Mouse (Mus musculus) naive thymus-derived CD4-positive, alpha-beta T cell, adult 2 months (primary cell): ENCODE results near the gene Gm5475.

Experiments
- DNase-seq: peaks from one replicate; pipeline ENCODE4 v3.0.0-alpha.2; 2011; ENCODE audit warnings: low read depth

Gene Gm5475

DNA sequence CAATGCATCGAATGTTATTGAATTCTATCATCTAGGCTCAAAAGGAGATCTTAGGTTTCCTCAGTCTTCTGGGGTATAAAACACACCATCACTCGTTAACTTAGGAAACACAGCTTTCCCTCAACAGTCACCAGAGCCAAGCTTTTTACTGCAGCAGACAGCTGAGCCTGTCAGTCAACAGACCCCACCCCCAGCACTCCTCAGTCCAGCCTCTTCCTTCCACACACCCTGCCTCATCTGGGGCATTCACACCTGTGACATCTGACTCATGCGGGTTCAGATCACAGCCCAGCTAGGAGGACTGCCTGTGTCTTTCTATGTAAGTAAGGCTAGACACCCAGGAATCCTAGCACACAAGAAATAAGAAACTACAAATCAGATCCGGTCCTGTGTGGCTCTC lies 7.9 kb upstream of the Gm5475 start:
- DNase-seq, result peak; percentile 48

DNA sequence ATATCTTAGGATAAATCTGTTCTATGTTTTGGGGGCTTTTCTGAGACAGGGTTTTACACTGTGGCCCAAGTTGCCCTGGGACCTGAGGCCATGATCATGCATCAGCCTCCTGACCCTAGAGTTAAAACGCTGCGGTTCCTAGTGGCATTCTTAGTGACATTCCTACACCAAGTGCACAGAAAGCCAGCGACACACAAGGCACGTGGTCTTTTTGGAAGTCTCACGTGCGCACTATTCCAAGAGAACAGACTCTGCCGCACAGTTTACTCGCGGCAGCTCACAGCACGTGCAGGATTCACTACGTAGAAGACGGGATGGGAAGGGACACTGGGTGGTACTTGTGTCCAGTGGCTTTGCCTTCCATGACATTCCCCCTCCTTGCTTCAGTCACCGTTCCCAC lies 7.0 kb upstream of the Gm5475 start:
- DNase-seq, result no peak

DNA sequence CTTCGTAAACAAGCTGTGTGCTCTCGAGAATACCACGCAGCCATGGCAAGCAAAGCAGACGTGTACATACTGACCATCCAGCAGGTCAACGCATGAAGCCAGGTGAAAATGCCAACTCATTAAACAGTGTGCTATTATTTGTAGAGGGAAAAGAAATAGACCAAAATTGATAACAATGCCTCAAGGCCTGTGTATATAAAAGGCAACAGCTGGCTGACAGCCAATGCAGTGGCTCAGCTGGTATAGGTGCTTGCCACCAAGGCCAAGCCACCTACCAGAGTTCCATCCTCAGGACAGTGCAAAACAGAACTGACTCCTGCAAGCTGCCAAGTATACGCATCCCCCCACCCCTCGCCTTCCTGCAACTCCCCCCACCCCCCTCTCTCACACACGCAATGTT lies 6.3 kb upstream of the Gm5475 start:
- DNase-seq, result no peak

DNA sequence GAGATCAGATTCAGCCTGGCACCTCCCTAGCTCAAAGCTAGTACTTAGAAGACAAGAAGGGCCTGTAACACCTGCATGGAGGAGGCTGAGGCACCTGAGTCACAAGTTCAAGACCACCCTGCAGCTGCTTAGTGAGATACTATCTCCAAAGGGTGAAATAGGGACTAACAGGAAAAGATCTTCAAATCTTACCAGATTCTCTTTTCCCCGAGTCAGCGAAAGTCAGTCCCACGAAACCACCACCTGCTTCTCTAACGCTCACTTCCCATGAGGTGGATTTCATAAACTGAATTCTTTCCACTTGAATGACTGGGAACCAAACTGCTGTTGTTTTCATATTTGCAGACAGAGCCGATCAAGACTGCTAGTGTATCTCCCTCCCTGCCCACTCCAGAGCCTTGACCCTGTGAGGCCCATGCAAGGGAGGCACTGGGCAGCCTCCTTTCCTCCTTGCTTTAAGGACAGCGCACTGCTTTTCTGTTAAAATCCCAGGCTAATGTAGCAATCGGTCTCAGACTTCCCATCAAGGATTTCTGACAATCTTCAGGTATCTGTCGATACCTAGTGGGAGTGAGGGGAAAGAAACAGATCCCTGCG lies 4.0 kb upstream of the Gm5475 start:
- no peak for DNase-seq

DNA sequence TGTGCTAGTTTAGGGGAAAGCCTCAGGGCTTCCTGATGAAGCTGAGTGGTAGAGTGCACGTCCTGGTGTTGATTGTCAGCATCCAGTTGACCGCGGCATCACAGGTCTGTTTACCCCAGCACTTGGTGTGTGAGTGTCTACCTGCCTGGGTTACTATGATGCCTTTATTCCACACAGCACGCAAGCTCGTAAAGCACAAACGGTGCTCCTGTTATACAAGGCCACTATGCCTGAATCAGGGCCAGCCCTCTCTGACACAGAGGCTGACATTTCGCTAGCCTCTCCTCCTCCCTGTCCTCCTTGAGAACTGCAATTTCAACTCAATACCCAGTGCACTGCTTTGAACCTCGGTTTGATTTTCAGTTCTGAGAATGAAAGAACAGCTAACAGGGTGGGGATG lies 2.6 kb upstream of the Gm5475 start:
- DNase-seq, result peak; percentile 60

DNA sequence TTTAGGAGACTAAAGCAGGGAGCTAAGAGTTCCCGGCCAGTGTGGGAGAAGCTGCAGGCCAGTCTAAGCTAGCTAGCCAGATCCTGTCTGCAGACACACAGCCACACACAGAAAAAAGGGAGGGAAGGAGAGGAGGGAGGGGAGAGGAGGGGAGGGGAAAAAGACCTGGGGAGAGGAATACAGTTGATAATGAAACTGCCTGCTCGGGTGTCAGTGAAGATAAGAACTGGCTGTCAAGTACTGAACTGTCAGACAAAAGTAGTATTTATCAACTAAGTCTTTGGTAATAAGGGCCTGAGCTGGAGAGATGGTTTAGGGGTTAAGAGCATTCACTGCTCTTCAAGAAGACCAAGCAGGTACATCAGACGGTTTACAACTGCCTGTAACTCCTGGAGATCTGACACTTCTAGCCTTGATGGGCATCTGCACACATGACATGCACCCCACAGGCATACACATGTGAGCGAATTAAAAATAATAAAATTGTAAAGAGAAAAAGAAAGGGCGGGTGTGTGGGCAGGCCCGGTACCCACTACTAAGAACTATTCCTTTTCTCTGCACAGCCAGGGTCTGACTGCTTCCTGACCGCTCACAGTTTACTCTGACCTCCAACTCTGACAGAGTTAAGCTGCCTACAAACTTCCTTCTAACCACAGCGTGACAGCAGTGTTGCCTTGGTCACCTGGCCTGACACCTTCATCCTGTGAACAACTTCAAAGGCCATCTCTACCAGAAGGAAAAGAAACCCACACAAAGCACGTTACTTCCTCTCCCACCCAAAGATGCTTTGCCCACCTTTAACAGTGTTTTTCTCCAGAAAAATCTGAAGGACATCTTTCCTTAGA lies 1.8 kb upstream of the Gm5475 start:
- peak; percentile 46 for DNase-seq

DNA sequence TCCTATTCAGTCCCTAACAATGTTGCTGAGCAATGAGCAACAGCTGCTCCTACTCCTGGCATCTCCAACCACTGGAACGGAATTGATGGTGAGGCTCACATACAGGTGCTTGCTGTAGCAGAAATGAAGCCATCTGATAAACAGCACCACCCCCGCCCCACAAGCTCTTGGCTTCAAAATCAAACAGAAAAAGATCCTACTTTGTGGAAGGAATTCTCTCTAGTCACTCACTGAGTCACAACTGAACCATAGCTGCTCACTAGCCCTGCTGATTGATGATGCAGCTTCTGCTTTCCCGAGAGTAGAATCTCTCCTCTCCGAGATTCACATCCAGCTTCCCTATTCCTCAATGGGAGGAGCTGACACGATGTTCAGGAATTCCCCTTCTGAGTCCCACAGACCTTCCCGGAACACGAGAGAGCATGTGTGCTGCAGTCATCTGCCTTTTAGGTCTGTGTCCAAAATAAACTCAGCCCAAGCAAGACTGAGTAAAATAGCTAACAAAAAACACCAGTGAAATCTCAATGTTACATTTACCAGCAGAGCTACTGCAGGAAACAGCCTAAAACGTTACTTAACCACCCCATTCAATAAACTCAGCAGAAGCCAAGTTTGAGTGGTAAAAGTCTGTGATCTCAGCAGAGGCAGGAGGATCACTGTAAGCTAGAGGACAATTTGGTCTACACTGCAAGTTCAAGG lies 739 bp upstream of the Gm5475 start:
- peak; percentile 41 for DNase-seq

DNA sequence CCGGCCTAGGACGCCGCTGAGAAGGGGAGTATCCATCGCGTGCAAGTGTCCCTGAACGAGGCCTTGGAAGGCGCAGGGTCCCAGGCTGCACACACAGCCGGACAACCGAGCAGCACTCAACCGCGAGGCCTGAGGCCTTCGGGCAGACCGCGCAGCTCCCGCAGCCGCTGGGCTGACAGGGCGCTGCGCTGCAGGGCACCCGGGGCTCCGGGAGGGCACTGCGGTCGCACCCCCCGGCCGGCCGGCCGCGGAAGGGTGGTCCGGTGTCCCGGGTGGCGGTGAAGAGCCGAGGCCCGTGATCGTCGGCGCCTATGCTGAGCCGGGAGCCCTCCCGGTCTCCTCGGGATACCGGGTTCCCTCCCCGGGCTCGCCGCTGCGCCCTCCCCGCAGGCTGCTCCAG lies 529 bp downstream of the Gm5475 start:
- peak; percentile 52 for DNase-seq

DNA sequence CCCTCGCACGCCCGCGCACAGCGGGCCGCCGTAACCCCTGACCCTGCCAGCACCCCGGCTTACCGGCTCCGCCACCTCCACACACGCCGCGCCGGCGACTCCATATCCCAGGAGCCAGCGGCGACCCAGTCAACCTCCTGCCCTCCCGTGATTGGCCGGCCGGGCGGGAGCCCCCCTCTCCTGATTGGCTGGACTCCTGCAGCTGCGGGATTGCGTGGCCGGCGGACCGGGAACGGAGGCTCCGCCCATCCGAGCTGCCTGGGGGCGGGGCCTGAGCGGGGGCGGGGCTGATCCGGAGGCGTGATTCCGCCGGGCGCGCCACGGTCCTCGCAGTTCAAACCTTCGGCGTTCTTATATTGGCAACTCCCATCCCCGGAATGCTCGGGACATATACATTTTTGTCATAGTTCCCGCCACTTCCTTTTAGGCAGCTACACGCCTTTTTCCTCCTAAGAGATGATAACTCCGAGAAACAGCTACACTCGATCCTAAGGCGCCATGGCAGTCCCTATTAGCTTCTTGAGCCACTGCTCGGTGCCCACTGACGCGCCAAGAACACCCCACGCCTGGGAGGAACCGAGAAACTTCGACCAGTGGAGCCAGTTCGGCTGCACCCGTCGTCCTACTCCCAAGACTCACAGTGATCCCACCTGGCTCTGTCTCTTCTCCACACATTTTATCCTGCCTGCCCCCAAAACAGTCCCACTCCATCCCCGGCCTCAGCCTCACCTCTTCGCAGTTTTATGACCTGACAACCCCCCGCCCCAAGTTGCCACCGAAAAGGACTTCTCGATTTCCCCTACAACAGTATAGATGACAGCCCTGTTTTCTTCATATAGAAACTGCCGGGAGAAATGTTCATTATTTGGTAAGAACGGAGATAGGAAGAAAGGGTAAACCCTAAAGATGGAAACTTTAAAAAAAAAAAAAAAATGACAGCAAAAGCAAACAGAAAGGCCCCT lies 1.2 kb downstream of the Gm5475 start:
- DNase-seq, result peak; percentile 92

DNA sequence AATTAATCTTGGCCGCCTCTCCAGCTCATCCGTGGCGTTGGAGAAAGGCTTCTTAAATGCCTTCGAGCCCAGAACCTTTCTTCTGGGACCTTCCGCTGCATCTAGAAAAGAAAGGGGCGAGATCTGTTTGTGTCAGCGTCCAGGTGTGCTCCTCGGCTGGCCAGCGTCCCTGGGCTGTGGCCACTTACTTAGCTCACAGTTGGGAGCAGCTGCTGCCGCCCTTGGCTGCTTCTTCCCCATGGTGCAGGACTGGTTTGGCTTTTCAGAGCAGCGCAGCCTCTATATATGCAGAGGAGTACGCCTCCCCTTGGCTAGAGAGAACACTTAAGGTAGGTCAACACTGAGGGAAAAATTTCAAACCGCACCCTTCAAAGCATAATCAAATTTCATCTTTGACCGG lies 2.0 kb downstream of the Gm5475 start:
- peak; percentile 52 for DNase-seq

DNA sequence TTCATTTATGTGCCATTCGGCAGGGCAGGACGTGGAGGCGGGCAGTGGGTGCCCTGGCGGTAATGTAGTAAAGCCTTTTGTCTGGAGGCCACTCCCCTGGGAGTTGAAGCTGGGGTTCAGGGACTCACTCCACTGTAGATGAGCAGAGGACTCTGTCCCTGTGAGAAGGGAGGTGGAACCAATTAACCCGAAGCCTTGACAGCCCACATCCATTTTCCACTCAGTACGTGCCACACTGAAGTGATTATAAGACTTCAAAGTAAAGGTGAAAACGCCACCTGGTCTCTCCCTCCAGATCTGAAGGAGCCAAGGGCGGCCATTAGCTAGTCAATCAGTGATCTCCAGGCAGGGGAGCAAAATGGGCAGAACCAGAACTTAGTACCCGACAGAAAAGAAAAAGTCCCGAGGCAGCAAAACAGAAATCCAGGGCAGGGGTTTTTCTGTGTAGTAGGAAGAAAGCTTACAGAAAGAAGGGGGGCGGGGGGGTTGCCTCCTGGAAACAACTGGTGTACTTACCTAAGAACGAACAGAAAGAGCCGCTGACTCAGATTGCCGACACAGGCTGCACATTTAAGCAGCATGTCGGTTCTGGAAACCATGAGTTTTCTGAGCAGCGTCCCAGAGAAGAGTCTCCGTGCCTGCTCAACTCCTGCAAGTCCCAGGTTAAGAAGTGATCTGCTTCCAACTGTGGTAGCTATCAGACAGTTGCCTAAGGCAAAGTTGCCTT lies 2.6 kb downstream of the Gm5475 start, which contains the start of gene Slc11a2:
Gene Slc11a2, minus strand, starts transcription at position 677 of the 727 bp plus-strand sequence.
- DNase-seq, result peak; percentile 56

DNA sequence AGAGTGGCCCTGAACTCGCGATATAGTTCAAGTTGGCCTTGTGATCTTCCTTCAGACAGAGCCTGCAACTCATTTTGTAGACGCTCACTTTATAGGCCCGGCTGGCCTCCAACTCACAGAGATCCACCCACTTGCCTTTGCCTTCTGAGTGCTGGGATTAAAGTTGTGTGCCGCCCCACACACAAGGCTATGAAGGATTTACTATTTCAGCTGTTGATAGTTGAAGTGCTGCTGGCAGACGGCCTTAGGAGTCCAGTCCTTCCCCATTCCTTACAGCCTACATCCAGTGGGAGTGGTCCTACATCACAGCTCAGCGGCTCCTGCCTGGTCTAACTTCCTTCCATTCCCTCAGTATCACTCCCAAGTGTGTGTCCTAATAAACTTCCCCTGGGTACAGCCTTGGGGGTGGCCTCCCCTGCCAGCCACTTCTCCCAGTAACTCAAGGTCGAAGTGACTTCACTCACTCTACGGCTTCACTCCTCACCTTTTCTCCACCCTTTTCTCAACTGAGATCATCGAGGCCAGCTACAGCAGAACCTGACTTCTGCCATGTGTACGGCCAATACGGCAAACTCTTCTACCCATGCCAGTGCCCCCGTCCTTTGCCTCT lies 6.5 kb downstream of the Gm5475 start:
- DNase-seq, result no peak

DNA sequence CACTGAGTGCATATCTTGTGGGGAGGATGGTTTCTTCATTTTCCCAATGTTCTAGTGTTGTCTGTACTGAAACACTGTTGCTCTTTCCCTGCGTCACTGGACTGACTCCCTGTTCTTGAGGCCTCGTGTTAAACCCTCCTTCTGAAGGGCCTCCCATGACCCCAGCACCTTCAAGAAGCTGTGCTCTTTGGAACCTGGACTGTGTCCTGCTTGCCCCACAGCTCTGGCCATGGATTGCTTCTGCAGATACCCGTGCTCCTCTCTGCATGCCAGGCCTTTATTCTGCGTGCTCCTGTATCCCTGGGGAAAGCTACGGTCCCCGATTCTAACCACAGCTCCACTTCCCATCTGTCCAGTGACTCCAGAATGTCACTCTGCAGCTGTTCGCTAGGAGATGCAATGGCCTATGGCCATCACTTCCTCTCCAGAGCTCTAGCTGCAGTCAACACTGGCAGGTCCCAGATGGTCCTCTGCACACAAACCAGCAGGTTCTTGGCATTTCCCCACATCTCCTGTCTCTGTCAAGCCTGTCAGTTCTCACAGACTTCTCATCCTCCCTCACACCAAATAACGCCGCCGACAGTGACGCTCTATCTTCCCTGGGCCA lies 8.1 kb downstream of the Gm5475 start:
- DNase-seq, result no peak

DNA sequence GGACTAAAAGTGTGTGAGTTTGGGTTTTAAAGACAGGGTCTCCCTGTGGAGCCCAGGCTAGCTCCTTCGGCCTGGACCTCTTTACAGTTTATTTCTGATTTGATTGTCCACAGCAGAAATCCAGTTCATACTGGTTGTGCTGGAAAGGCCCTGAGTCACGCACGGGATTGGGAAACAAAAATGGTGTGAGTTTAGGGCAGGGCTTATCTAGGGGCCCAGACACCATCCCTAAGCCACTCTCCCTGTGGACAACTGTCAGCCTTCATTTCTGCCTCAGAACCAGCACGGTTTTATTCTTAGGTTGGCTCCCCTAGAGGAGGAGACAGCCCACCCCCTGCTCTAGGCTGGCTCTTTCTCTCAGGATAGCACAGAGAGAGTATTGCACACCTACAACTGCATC lies 11.3 kb downstream of the Gm5475 start:
- DNase-seq, result no peak

DNA sequence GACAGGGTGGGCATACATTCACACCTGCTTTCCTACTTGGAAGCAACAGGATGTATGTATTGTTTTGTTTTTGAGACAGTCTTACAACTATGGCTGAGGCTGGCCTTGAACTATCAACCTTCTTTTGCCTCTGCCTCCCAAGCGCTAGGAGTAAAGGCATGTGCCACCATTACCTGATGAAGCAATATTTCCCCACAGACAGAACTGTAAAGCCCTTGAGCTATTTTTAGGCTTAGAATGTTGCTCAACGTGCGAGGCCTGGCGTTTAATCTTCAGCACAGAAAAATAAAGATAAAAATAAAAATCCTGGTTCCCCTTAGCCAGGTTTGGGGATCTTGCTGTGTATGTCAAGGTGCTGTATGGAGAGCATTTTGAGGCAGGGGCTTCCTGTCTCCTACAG lies 14.2 kb downstream of the Gm5475 start:
- no peak for DNase-seq

DNA sequence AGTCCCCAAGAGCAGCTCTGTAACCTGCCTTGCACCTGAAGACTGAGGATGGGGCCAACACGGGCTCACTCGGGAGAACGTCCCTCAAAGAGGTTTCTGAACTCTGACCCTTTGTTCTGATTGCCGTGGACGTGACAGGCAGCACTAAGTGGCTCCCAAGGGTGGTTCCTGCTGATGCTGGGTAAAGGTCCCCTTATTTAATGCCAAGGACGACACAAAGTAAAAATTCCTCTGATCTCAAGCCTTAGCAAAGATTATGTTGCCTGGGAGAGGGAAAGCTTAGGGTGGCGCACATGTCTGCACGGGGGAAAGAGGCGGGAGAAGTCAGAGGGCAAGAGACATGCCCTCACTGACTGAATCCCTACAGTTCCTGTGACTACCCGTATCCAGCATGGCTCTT lies 14.6 kb downstream of the Gm5475 start:
- no peak for DNase-seq

DNA sequence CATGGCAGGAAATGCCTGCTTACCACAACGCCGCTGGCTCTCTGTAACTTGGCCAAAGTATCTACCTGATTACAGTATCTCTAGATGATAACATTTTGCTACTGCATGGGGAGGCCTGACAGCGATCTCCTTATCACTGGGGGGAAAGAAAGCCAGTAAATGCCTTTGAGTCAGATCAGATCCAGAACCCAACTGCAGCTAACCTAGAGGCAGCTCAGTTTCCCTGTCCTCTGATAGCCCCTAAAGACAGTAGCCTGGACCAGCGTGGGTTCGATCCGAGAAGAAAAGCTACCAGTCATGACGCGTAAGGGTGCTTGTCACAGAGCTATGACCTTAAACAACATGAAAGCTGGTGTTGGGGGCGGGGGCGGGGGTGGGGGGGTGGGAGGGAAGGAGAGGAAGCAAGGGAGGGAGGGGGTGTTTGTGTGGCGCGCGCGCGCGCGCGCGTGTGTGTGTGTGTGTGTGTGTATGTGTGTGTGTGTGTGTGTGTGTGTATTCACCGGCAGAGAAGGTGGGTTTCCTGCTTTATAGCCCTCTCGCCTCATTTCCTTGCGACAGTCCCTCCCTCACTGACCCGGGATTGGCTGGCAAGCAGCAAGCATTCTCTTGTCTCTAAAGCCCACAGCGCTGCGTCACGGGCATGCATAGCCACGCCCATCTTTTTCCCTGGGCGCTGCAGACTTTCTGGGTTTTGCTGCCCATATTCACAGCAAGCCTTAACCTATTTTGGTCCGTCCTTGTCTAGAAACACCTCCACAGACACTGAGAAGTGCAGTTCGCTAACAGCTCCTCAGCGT lies 21.4 kb downstream of the Gm5475 start:
- peak; percentile 96 for DNase-seq

DNA sequence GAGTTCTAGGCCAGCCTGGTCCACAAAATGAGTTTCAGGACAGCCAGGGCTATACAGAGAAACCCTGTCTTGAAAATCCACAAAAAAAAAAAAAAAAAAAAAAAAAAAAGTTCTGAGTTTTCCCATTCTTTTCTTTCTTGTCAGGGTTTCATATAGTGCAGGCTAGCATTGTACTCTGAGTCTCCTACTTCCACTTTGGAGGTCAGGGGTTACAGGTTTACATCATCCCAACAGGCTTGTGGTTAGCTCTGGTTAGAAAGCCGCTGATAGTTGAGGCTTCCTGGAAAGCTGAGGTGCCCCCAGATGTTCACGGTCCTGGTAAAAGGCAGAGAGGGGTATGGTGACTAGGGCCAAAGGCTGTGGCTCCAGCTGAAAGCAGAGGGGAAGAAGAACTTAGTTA lies 24.9 kb downstream of the Gm5475 start:
- DNase-seq, result no peak

DNA sequence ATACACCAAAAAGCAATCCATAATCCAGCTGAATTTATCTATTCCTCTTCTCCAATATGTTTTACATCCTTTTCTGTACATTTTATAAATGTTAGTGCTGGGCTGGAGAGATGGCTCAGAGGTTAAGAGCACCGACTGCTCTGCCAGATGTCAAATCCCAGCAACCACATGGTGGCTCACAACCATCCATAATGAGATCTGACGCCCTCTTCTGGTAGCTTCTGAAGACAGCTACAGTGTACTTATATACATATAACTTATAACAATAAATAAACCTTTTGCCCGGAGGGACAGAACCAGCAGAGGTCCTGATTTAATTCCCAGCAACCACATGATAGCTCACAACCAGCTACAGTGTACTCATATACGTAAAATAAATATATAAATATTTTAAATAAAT lies 26.6 kb downstream of the Gm5475 start:
- no peak for DNase-seq

DNA sequence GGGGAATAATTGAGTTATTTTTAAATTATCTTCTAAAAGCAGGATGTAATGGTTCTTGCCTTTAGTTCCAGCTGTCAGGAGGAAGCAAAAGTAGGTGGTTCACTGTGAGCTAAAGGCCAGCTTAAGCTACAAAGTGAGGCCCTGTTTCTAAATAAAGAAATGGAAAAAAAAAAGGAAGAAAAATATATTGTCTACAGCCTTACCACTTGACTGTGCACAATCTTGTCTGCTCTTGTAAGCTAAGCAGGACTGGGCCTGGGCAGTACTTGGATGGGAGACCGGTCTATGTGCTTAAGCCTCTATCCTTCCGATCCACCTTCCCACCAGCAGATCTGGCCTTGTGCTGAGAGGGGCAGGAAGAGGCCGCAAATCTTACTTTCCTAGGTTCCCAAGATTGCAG lies 27.5 kb downstream of the Gm5475 start:
- DNase-seq, result no peak
